Mouse (Mus musculus): ENCODE measurements around the gene Polr2l. TPM values are rescaled to one million over a fixed set of nuclear protein-coding genes. Genes with fewer than 3 reads are reported as not detected.

Polr2l gene
- polyA plus RNA-seq, 1 experiment = 62.3 TPM

GRCm38 (mm10) chr7:141493729-141494128 is 18.8 kb upstream of the Polr2l start:
- H3K27ac ChIP-seq (ENCODE audit: insufficient read depth, low read length) = peak overlapping the region; percentile 12; the same call in 1 of the 2 replicates
- no peaks in the 10 kb centered on the region for H3K27me3 ChIP-seq (ENCODE audit: control insufficient read depth, insufficient read depth, low read length)
- H3K4me3 ChIP-seq (replicated peaks; ENCODE audit: insufficient read depth, low read depth, low read length) = no peak overlapping the region
- WGBS = 7% methylated on average over 1 of the region's 1 CpGs
- peak; percentile 48 to 62 for DNase-seq
- H3K4me1 ChIP-seq (ENCODE audit: control insufficient read depth, insufficient read depth, low read length) = peaks cover 85% of the 10 kb centered on the region
- TF ChIP-seq POLR2A (IDR thresholded peaks at IDR 0.05; ENCODE audit: borderline replicate concordance, insufficient read depth, low read length) (no peak), CTCF (IDR thresholded peaks at IDR 0.05; ENCODE audit: borderline replicate concordance, insufficient read depth, low read depth, low read length) (no peak)

DNA sequence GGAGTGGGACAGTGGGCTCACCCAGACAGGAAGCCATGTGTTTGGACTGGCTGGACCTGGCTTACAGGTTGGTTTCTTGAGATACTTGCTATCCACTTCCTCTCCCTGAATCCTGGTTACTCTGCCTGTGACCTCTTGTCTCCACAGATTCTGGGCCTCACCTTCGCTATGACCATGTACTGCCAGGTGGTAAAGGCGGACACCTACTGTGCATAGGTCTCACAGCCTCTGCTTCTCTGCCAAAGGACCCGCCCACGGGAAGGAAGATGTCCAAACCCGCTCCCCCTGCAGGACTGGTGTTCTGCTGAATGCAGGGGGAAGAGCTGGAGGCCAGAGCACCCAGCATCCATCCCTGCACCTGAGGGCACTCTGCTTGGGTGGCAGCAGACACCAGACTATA is 17.8 kb upstream of the Polr2l start:
- Histone ChIP-seq H3K4me1 (ENCODE audit: control insufficient read depth, insufficient read depth, low read length) (peaks cover 87% of the 10 kb centered on the region), H3K27ac (ENCODE audit: insufficient read depth, low read length) (peak overlapping the region; percentile 19), H3K4me3 (replicated peaks; ENCODE audit: insufficient read depth, low read depth, low read length) (no peak overlapping the region), H3K27me3 (ENCODE audit: control insufficient read depth, insufficient read depth, low read length) (no peaks in the 10 kb centered on the region)
- TF ChIP-seq POLR2A (IDR thresholded peaks at IDR 0.05; ENCODE audit: borderline replicate concordance, insufficient read depth, low read length) (0 out of 2 replicates have a peak, but pooled peaks have one; percentile 25), CTCF (IDR thresholded peaks at IDR 0.05; ENCODE audit: borderline replicate concordance, insufficient read depth, low read depth, low read length) (no peak)
- 9% methylated on average over 5 of the region's 5 CpGs for WGBS
- DNase-seq = peak; percentile 76 to 81

DNA sequence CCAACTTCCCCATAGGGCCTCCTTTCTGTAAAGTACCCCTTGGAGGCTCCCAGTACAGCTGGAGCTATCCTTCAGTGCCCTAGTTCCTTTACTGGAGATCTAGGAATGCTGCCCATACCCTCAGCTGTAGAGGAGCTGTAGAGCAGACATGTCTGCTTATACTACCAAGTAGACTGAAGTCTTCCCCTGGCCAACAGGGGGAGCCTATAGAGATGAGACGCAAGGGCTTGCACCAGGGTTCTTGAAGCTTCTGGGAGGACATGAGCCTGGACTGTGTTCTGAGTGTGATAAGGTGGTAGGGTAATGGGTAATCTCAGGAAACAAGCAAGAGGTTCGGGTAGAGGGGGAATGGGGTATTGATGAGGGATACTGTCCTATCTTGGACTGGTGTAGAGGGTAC is 16.2 kb upstream of the Polr2l start:
- DNase-seq = no peak
- Histone ChIP-seq H3K4me1 (ENCODE audit: control insufficient read depth, insufficient read depth, low read length) (peaks cover 87% of the 10 kb centered on the region), H3K27me3 (ENCODE audit: control insufficient read depth, insufficient read depth, low read length) (no peaks in the 10 kb centered on the region), H3K27ac (ENCODE audit: insufficient read depth, low read length) (no peak overlapping the region), H3K4me3 (replicated peaks; ENCODE audit: insufficient read depth, low read depth, low read length) (no peak overlapping the region)
- TF ChIP-seq POLR2A (IDR thresholded peaks at IDR 0.05; ENCODE audit: borderline replicate concordance, insufficient read depth, low read length) = no peak
- no peak for TF ChIP-seq CTCF (IDR thresholded peaks at IDR 0.05; ENCODE audit: borderline replicate concordance, insufficient read depth, low read depth, low read length)
- WGBS = 85% methylated on average over 2 of the region's 2 CpGs

GRCm38 (mm10) chr7:141487141-141487540 is 12.2 kb upstream of the Polr2l start:
- 28% methylated on average over 7 of the region's 7 CpGs for WGBS
- Histone ChIP-seq H3K27ac (ENCODE audit: insufficient read depth, low read length) (peak overlapping the region; percentile 87), H3K4me3 (replicated peaks; ENCODE audit: insufficient read depth, low read depth, low read length) (peak overlapping the region; percentile 16), H3K27me3 (ENCODE audit: control insufficient read depth, insufficient read depth, low read length) (no peaks in the 10 kb centered on the region), H3K4me1 (ENCODE audit: control insufficient read depth, insufficient read depth, low read length) (peaks cover 65% of the 10 kb centered on the region)
- DNase-seq = peak in 1 of 2 experiments; percentile 42
- no peak for TF ChIP-seq POLR2A (IDR thresholded peaks at IDR 0.05; ENCODE audit: borderline replicate concordance, insufficient read depth, low read length)
- no peak for TF ChIP-seq CTCF (IDR thresholded peaks at IDR 0.05; ENCODE audit: borderline replicate concordance, insufficient read depth, low read depth, low read length)

DNA sequence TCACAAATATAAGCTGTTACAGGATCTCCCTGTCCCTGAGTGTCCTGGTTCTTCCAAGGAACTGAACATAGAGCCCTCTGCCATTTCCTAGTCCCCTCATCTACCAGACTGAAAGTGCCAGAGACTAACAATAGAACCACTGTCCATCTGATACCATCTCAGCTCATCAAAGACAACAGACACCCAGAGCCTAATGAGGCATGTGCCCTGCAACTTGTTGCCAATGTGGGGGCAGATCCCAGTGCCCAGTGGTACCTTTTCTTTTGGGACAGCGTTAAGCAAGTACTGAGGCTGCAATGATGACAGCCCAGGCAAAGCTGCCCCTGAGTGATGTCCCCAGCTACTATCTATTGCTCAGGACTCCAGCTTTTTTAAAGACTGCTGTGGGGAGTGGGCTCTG is 11.3 kb upstream of the Polr2l start:
- H3K27ac ChIP-seq (ENCODE audit: insufficient read depth, low read length) = peak overlapping the region; percentile 87
- no peak for DNase-seq
- 8% methylated on average over 1 of the region's 1 CpGs for WGBS
- peak overlapping the region; percentile 3 for H3K4me3 ChIP-seq (replicated peaks; ENCODE audit: insufficient read depth, low read depth, low read length)
- peaks cover 56% of the 10 kb centered on the region for H3K4me1 ChIP-seq (ENCODE audit: control insufficient read depth, insufficient read depth, low read length)
- TF ChIP-seq POLR2A (IDR thresholded peaks at IDR 0.05; ENCODE audit: borderline replicate concordance, insufficient read depth, low read length) (no peak), CTCF (IDR thresholded peaks at IDR 0.05; ENCODE audit: borderline replicate concordance, insufficient read depth, low read depth, low read length) (no peak)
- no peaks in the 10 kb centered on the region for H3K27me3 ChIP-seq (ENCODE audit: control insufficient read depth, insufficient read depth, low read length)

- Histone ChIP-seq H3K4me1 (ENCODE audit: control insufficient read depth, insufficient read depth, low read length) (peaks cover 52% of the 10 kb centered on the region), H3K27me3 (ENCODE audit: control insufficient read depth, insufficient read depth, low read length) (no peaks in the 10 kb centered on the region), H3K27ac (ENCODE audit: insufficient read depth, low read length) (peak overlapping the region; percentile 87), H3K4me3 (replicated peaks; ENCODE audit: insufficient read depth, low read depth, low read length) (peak overlapping the region; percentile 5)
- TF ChIP-seq POLR2A (IDR thresholded peaks at IDR 0.05; ENCODE audit: borderline replicate concordance, insufficient read depth, low read length) = no peak
- TF ChIP-seq CTCF (IDR thresholded peaks at IDR 0.05; ENCODE audit: borderline replicate concordance, insufficient read depth, low read depth, low read length) = no peak
- WGBS = 6% methylated on average over 2 of the region's 2 CpGs
- DNase-seq = peak; percentile 96 to 98
These were observed 10.7 kb upstream of the Polr2l start for GRCm38 (mm10) chr7:141485606-141486005.

DNA sequence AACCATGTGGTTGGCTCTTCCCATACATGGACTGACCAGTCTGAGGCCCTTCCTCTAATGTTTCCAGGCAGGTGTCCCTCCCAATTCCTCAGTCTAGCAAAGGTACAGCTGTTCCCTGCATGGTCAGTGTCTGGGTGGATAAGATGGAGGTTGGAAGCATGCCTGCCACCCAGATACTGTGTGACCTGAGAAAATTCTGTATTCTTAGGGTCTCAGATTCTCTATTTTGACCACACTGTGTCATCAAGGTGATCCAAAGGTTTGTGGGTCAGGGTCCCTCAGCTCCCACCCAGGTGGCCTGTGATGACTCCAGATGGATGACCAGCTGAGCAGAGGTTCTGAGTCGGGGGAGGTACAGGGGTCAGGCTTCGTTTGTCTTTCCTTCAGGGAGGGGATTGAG is 10.3 kb upstream of the Polr2l start:
- H3K4me1 ChIP-seq (ENCODE audit: control insufficient read depth, insufficient read depth, low read length) = peaks cover 50% of the 10 kb centered on the region
- DNase-seq = no peak
- peak overlapping the region; percentile 82 for H3K4me3 ChIP-seq (replicated peaks; ENCODE audit: insufficient read depth, low read depth, low read length)
- peak overlapping the region; percentile 87 for H3K27ac ChIP-seq (ENCODE audit: insufficient read depth, low read length)
- no peak for TF ChIP-seq POLR2A (IDR thresholded peaks at IDR 0.05; ENCODE audit: borderline replicate concordance, insufficient read depth, low read length)
- no peak for TF ChIP-seq CTCF (IDR thresholded peaks at IDR 0.05; ENCODE audit: borderline replicate concordance, insufficient read depth, low read depth, low read length)
- H3K27me3 ChIP-seq (ENCODE audit: control insufficient read depth, insufficient read depth, low read length) = no peaks in the 10 kb centered on the region
- WGBS = 14% methylated on average over 2 of the region's 2 CpGs

DNA sequence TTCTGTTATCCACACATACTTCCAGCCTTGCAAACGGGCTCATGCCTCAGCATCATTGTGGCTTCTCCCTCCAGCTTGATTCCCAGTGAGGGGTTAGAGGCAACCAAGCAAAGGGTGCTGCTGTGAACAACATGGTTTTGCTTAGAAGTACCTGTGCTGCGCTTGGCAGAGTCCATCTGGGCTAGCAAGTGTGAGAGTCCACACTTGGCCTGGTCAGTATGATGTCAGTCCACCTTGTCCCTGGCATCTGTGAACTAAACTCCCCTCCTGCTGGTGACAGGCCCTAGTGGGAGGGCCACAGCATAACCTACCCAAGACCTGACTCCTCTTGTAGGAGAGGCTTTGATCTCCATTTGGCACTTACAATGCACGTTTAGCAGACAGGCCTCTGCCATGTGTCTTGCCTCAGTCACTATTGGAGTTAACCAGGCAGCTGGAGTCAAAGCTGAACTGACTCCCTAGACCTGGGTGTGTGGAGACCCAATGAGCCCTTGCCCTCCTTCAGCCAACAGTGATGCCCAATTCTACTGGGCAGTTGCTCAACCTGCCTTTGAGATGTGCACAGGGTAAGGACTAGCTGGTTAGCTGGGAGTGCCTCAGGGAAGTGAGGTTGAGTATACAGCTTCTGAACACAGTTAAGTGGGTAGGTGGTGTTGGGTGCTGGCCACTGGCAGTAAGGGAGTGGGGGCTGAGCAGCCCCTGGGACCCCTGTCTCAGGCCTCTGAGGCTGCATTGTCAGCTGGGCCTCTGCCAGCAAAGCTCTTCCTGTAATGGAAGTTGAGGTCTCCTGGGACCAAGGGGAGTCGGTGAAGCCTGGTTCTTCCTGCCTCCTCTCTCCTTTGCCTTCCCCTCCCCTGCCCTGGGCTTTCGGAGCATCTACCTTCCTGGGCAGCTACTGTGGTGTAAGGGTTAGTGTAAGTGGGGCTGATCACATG is 9.5 kb upstream of the Polr2l start:
- H3K4me1 ChIP-seq (ENCODE audit: control insufficient read depth, insufficient read depth, low read length) = peaks cover 43% of the 10 kb centered on the region
- TF ChIP-seq CTCF (IDR thresholded peaks at IDR 0.05; ENCODE audit: borderline replicate concordance, insufficient read depth, low read depth, low read length) (no peak), POLR2A (IDR thresholded peaks at IDR 0.05; ENCODE audit: borderline replicate concordance, insufficient read depth, low read length) (peak; percentile 33; the same call in 1 of the 2 replicates)
- WGBS = 18% methylated on average over 5 of the region's 5 CpGs
- peak; percentile 70 to 72 for DNase-seq
- H3K27ac ChIP-seq (ENCODE audit: insufficient read depth, low read length) = peak overlapping the region; percentile 87
- H3K4me3 ChIP-seq (replicated peaks; ENCODE audit: insufficient read depth, low read depth, low read length) = peak overlapping the region; percentile 82
- no peaks in the 10 kb centered on the region for H3K27me3 ChIP-seq (ENCODE audit: control insufficient read depth, insufficient read depth, low read length)

Data from cerebellum, adult 2 months (tissue).